Mouse (Mus musculus): Measurements from ENCODE around the gene Anxa1. TPM values are rescaled to one million over a fixed set of nuclear protein-coding genes. Genes with fewer than 3 reads are reported as not detected.

The Anxa1 gene
- polyA plus RNA-seq, 1 experiment = 7.6 TPM

- H3K27ac ChIP-seq (ENCODE audit: control insufficient read depth, insufficient read depth, low read length) = no peak overlapping the region
- no peak overlapping the region for H3K4me3 ChIP-seq (ENCODE audit: control insufficient read depth, insufficient read depth, low read length)
- H3K36me3 ChIP-seq (ENCODE audit: control insufficient read depth, insufficient read depth, low read length) = no peaks in the 10 kb centered on the region
- DNase-seq = no peak
- TF ChIP-seq POLR2A (IDR thresholded peaks at IDR 0.05; ENCODE audit: control insufficient read depth, extremely low read depth, insufficient read depth, low read length, poor library complexity) (no peak), CTCF (IDR thresholded peaks at IDR 0.05; ENCODE audit: borderline replicate concordance, control insufficient read depth, extremely low read depth, insufficient read depth, low read length, poor library complexity) (no peak)
- H3K27me3 ChIP-seq (ENCODE audit: control insufficient read depth, insufficient read depth, low read length) = no peaks in the 10 kb centered on the region
- WGBS = 89% methylated on average over 3 of the region's 3 CpGs
- H3K4me1 ChIP-seq (replicated peaks; ENCODE audit: control insufficient read depth, insufficient read depth, low read length) = no peaks in the 10 kb centered on the region
Observed at GRCm38 (mm10) chr19:20401961-20402360, 11.2 kb upstream of the Anxa1 start.

- no peak for DNase-seq
- Histone ChIP-seq H3K4me3 (ENCODE audit: control insufficient read depth, insufficient read depth, low read length) (no peak overlapping the region), H3K27me3 (ENCODE audit: control insufficient read depth, insufficient read depth, low read length) (no peaks in the 10 kb centered on the region), H3K4me1 (replicated peaks; ENCODE audit: control insufficient read depth, insufficient read depth, low read length) (no peaks in the 10 kb centered on the region), H3K36me3 (ENCODE audit: control insufficient read depth, insufficient read depth, low read length) (no peaks in the 10 kb centered on the region), H3K27ac (ENCODE audit: control insufficient read depth, insufficient read depth, low read length) (no peak overlapping the region)
- TF ChIP-seq CTCF (IDR thresholded peaks at IDR 0.05; ENCODE audit: borderline replicate concordance, control insufficient read depth, extremely low read depth, insufficient read depth, low read length, poor library complexity) (no peak), POLR2A (IDR thresholded peaks at IDR 0.05; ENCODE audit: control insufficient read depth, extremely low read depth, insufficient read depth, low read length, poor library complexity) (no peak)
- WGBS = 92% methylated on average over 4 of the region's 4 CpGs
Observed at GRCm38 (mm10) chr19:20399187-20399586, 8.4 kb upstream of the Anxa1 start.

GRCm38 (mm10) chr19:20397092-20397491 lies 6.3 kb upstream of the Anxa1 start:
- DNase-seq = no peak
- H3K27me3 ChIP-seq (ENCODE audit: control insufficient read depth, insufficient read depth, low read length) = no peaks in the 10 kb centered on the region
- H3K36me3 ChIP-seq (ENCODE audit: control insufficient read depth, insufficient read depth, low read length) = no peaks in the 10 kb centered on the region
- 98% methylated on average over 1 of the region's 1 CpGs for WGBS
- H3K27ac ChIP-seq (ENCODE audit: control insufficient read depth, insufficient read depth, low read length) = no peak overlapping the region
- no peak for TF ChIP-seq CTCF (IDR thresholded peaks at IDR 0.05; ENCODE audit: borderline replicate concordance, control insufficient read depth, extremely low read depth, insufficient read depth, low read length, poor library complexity)
- no peak for TF ChIP-seq POLR2A (IDR thresholded peaks at IDR 0.05; ENCODE audit: control insufficient read depth, extremely low read depth, insufficient read depth, low read length, poor library complexity)
- H3K4me1 ChIP-seq (replicated peaks; ENCODE audit: control insufficient read depth, insufficient read depth, low read length) = no peaks in the 10 kb centered on the region
- H3K4me3 ChIP-seq (ENCODE audit: control insufficient read depth, insufficient read depth, low read length) = no peak overlapping the region

- Histone ChIP-seq H3K27ac (ENCODE audit: control insufficient read depth, insufficient read depth, low read length) (no peak overlapping the region), H3K4me3 (ENCODE audit: control insufficient read depth, insufficient read depth, low read length) (no peak overlapping the region), H3K27me3 (ENCODE audit: control insufficient read depth, insufficient read depth, low read length) (no peaks in the 10 kb centered on the region), H3K4me1 (replicated peaks; ENCODE audit: control insufficient read depth, insufficient read depth, low read length) (no peaks in the 10 kb centered on the region), H3K36me3 (ENCODE audit: control insufficient read depth, insufficient read depth, low read length) (no peaks in the 10 kb centered on the region)
- DNase-seq = no peak
- TF ChIP-seq CTCF (IDR thresholded peaks at IDR 0.05; ENCODE audit: borderline replicate concordance, control insufficient read depth, extremely low read depth, insufficient read depth, low read length, poor library complexity) (no peak), POLR2A (IDR thresholded peaks at IDR 0.05; ENCODE audit: control insufficient read depth, extremely low read depth, insufficient read depth, low read length, poor library complexity) (no peak)
- 91% methylated on average over 6 of the region's 6 CpGs for WGBS
Observed at GRCm38 (mm10) chr19:20393556-20394274, 3.0 kb upstream of the Anxa1 start.

GRCm38 (mm10) chr19:20389723-20390122 lies 1.0 kb downstream of the Anxa1 start:
- Histone ChIP-seq H3K36me3 (ENCODE audit: control insufficient read depth, insufficient read depth, low read length) (no peaks in the 10 kb centered on the region), H3K4me3 (ENCODE audit: control insufficient read depth, insufficient read depth, low read length) (no peak overlapping the region), H3K4me1 (replicated peaks; ENCODE audit: control insufficient read depth, insufficient read depth, low read length) (no peaks in the 10 kb centered on the region), H3K27ac (ENCODE audit: control insufficient read depth, insufficient read depth, low read length) (no peak overlapping the region), H3K27me3 (ENCODE audit: control insufficient read depth, insufficient read depth, low read length) (no peaks in the 10 kb centered on the region)
- no peak for DNase-seq
- no peak for TF ChIP-seq CTCF (IDR thresholded peaks at IDR 0.05; ENCODE audit: borderline replicate concordance, control insufficient read depth, extremely low read depth, insufficient read depth, low read length, poor library complexity)
- no peak for TF ChIP-seq POLR2A (IDR thresholded peaks at IDR 0.05; ENCODE audit: control insufficient read depth, extremely low read depth, insufficient read depth, low read length, poor library complexity)
- WGBS = 42% methylated on average over 7 of the region's 7 CpGs

GRCm38 (mm10) chr19:20389245-20389644 lies 1.5 kb downstream of the Anxa1 start:
- Histone ChIP-seq H3K4me1 (replicated peaks; ENCODE audit: control insufficient read depth, insufficient read depth, low read length) (no peaks in the 10 kb centered on the region), H3K36me3 (ENCODE audit: control insufficient read depth, insufficient read depth, low read length) (no peaks in the 10 kb centered on the region), H3K4me3 (ENCODE audit: control insufficient read depth, insufficient read depth, low read length) (no peak overlapping the region), H3K27ac (ENCODE audit: control insufficient read depth, insufficient read depth, low read length) (no peak overlapping the region), H3K27me3 (ENCODE audit: control insufficient read depth, insufficient read depth, low read length) (no peaks in the 10 kb centered on the region)
- TF ChIP-seq POLR2A (IDR thresholded peaks at IDR 0.05; ENCODE audit: control insufficient read depth, extremely low read depth, insufficient read depth, low read length, poor library complexity) (no peak), CTCF (IDR thresholded peaks at IDR 0.05; ENCODE audit: borderline replicate concordance, control insufficient read depth, extremely low read depth, insufficient read depth, low read length, poor library complexity) (no peak)
- DNase-seq = no peak
- 9% methylated on average over 6 of the region's 6 CpGs for WGBS

Data from thymus, adult 2 months (tissue).